Mouse (Mus musculus): Measurements from ENCODE around the gene Etv5.

The Etv5 gene

GRCm38 (mm10) chr16:22430211-22430951 is 9.1 kb downstream of the Etv5 start:
- no peak for DNase-seq (ENCODE audit: low spot score in 2 of 2)

- DNase-seq (ENCODE audit: low spot score in 2 of 2): no peak
These were observed 10.1 kb downstream of the Etv5 start for GRCm38 (mm10) chr16:22429377-22429776.

- peak; percentile 60 to 67 for DNase-seq (ENCODE audit: low spot score in 2 of 2)
These were observed 10.6 kb downstream of the Etv5 start for GRCm38 (mm10) chr16:22428853-22429341.

GRCm38 (mm10) chr16:22426866-22427265 is 12.7 kb downstream of the Etv5 start:
- DNase-seq (ENCODE audit: low spot score in 2 of 2): no peak

- no peak for DNase-seq (ENCODE audit: low spot score in 2 of 2)
These were observed 17.3 kb downstream of the Etv5 start for GRCm38 (mm10) chr16:22422256-22422655.

- DNase-seq (ENCODE audit: low spot score in 2 of 2): no peak
These were observed 21.6 kb downstream of the Etv5 start for GRCm38 (mm10) chr16:22417931-22418330.

- no peak for DNase-seq (ENCODE audit: low spot score in 2 of 2)
These were observed 22.5 kb downstream of the Etv5 start for GRCm38 (mm10) chr16:22417044-22417443.

GRCm38 (mm10) chr16:22416140-22416848 is 23.2 kb downstream of the Etv5 start:
- DNase-seq (ENCODE audit: low spot score in 2 of 2): no peak

GRCm38 (mm10) chr16:22414205-22414754 is 25.2 kb downstream of the Etv5 start:
- no peak for DNase-seq (ENCODE audit: low spot score in 2 of 2)

GRCm38 (mm10) chr16:22412459-22413229 is 26.9 kb downstream of the Etv5 start:
- DNase-seq (ENCODE audit: low spot score in 2 of 2): no peak

- no peak for DNase-seq (ENCODE audit: low spot score in 2 of 2)
These were observed 27.8 kb downstream of the Etv5 start for GRCm38 (mm10) chr16:22411764-22412163.

- DNase-seq (ENCODE audit: low spot score in 2 of 2): no peak
These were observed 29.5 kb downstream of the Etv5 start for GRCm38 (mm10) chr16:22410000-22410399.

- no peak for DNase-seq (ENCODE audit: low spot score in 2 of 2)
These were observed 30.7 kb downstream of the Etv5 start for GRCm38 (mm10) chr16:22408642-22409360.

GRCm38 (mm10) chr16:22406747-22407146 is 32.8 kb downstream of the Etv5 start:
- DNase-seq (ENCODE audit: low spot score in 2 of 2): no peak

- DNase-seq (ENCODE audit: low spot score in 2 of 2): no peak
These were observed 33.5 kb downstream of the Etv5 start for GRCm38 (mm10) chr16:22406050-22406449.

GRCm38 (mm10) chr16:22405492-22405891 is 34.0 kb downstream of the Etv5 start:
- no peak for DNase-seq (ENCODE audit: low spot score in 2 of 2)

GRCm38 (mm10) chr16:22403715-22404114 is 35.8 kb downstream of the Etv5 start:
- DNase-seq (ENCODE audit: low spot score in 2 of 2): no peak

GRCm38 (mm10) chr16:22402600-22402999 is 36.9 kb downstream of the Etv5 start:
- DNase-seq (ENCODE audit: low spot score in 2 of 2): no peak

GRCm38 (mm10) chr16:22400226-22400625 is 39.3 kb downstream of the Etv5 start:
- no peak for DNase-seq (ENCODE audit: low spot score in 2 of 2)

GRCm38 (mm10) chr16:22398784-22399453 is 40.6 kb downstream of the Etv5 start:
- DNase-seq (ENCODE audit: low spot score in 2 of 2): no peak

- no peak for DNase-seq (ENCODE audit: low spot score in 2 of 2)
These were observed 41.2 kb downstream of the Etv5 start for GRCm38 (mm10) chr16:22398354-22398753.

Data from urinary bladder, adult 18-20 months (tissue).